Mouse (Mus musculus) megakaryocyte-erythroid progenitor cell, adult 5-6 weeks (primary cell): Measurements from ENCODE around the gene N4bp1. TPM values are rescaled to one million over a fixed set of nuclear protein-coding genes. Genes with fewer than 3 reads are reported as not detected.

Source experiments
- ATAC-seq: replicated peaks from 2 replicates; pipeline ENCODE4 v1.8.0; 2016; ENCODE audit warnings: mild to moderate bottlenecking, inconsistent platforms; ENCODE audit not compliant: severe bottlenecking, poor library complexity, low FRiP score, low TSS enrichment
- total RNA-seq, 2 experiments: library from RNA; stranded (forward) in 1 of 2; stranded (reverse) in 1 of 2; fragments of 200-1000, 215-1000 nt in 1 of 2; fragments of >200 nt in 1 of 2; fragmentation: Nextera tagmentation in 1 of 2; gene quantifications; 2 replicates each; pipeline ENCODE4 v1.2.3; 2014 to 2017

The N4bp1 gene
- 15.9 and 17.0 TPM in 2 replicates for total RNA-seq (2014; fragmentation: Nextera tagmentation)
- total RNA-seq (2017): 11.1 and 14.5 TPM in 2 replicates

GRCm38 (mm10) chr8:86884489-86885463 lies at the start of gene N4bp1:
Gene N4bp1, minus strand, starts transcription at chr8:86885258.
- peak; percentile 92 for ATAC-seq

DNA sequence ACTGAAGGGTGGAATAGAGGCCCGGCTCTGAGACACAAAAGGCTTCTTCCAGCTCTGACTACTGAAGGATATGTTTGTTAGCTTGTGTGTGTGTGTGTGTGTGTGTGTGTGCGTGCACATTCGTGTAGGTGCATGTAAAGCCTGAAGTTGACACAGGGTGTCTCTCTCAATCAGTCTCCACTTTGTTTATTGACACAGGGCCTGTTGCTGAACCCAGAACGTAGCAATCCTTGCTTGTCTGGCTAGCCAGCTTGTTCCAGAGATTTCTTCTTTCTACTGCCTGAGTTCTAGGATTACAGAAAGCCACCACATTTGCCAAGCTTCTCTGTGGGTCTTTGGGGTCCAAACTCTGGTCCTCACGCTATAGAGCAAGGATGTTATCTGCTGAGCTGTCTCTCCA lies 49.8 kb upstream of the N4bp1 start:
- ATAC-seq: no peak

DNA sequence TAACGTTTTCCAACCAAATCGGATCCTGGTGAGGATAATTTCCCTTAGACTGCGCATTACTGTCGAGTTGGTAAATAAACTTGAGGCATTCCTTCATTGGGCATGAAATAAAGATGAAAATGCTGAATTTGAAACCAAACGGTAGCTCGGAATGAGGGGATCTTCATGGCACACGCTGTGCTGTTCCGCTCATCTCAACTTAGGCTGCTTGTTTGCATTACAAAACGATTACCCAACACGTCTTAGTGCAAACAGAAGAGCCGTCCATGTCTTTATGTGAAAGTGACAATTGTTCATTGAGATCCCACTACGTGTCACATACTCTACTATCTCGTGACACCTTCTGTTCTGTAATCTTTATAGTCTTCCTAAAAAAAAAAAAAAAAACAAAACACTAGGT lies 49.3 kb upstream of the N4bp1 start:
- ATAC-seq: no peak

GRCm38 (mm10) chr8:86933898-86934297 lies 48.8 kb upstream of the N4bp1 start:
- ATAC-seq: no peak

DNA sequence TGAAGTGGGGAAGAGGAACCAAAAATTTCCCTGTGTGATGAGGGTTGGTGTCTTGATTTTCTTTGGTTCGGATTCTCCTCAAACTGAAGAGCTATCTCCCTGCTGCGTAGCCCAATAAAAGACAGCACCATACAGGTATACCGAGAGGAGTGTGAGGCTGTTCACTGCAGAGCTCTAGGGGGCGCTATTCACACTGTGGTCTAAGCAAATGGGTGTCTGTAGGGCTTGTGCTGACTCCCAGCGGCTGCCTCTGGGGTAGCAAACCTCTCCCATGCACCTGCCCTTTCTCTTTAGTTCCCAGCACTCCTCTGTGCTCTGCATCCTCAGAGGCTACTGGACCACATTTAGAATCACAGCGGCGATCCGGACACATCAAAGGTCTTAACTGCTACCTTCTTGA lies 41.2 kb upstream of the N4bp1 start:
- no peak for ATAC-seq

DNA sequence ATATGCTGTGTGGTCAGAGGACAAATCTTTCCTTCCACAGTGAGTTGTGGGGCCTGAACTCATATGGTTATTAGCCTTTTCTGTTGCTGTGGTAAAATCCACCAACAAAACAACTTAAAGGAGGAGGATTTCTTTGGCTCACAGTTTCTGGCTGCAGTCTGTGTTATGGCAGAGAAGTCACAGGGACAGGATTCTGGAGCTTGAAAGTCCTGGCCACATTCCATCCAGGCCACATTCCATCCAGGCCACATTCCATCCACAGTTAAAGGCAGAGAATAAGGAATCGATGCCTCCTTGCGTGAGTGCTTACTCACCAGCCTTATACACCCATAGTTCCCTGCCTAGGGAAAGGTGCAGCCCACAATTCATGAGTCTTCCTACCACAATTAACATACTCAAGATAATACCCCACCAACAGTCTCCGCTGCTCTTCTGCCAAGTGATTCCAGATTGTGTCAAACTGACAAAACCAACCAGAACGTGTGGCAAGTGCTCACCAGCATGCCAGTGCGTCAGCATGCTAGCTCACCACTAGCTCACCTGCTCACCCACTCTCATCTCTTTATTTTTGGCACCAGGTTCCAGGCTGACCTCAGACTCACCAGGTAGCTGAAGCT lies 38.3 kb upstream of the N4bp1 start:
- peak; percentile 75 for ATAC-seq

- no peak for ATAC-seq
Measured at GRCm38 (mm10) chr8:86922673-86923072, 37.6 kb upstream of the N4bp1 start.

- no peak for ATAC-seq
Measured at GRCm38 (mm10) chr8:86922141-86922540, 37.1 kb upstream of the N4bp1 start.

GRCm38 (mm10) chr8:86920996-86921395 lies 35.9 kb upstream of the N4bp1 start:
- ATAC-seq: no peak

DNA sequence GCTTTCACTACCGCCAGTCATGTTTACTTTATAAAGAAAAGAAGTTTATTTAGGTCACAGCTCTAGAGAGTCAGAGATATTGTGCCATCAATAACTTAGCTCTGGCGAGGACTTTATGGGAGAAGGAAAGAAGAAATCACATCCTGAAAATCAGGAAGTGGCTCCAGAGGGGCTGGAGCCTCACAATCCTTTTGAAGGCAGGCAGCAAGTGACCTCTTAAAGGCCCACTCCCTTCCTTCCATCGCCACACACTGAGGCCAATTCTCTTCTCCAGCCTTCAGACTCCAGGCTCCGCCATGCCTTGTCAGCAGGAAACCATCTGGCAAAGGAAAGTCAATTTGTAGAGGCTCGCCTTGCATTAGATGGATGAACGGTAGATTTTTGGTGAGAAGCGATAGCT lies 35.4 kb upstream of the N4bp1 start:
- no peak for ATAC-seq

DNA sequence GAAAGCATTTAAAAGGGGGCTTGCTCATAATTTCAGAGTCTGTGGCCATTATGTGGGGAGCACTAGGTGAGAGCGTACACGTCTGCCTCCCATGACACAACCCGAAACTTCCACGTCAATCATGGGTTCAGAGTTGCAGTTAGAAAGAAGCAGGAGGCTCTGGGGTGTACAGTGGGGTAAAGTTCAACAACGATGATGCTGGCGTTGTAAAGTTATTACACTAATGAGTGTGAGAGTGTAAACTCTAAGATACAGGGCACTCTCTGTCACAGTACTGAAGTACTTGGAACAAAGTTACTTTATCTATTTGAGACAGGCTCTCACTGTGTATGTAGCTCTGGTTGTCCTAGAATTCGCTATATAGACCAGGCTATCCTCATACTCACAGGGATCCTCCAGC lies 35.0 kb upstream of the N4bp1 start:
- ATAC-seq: no peak

DNA sequence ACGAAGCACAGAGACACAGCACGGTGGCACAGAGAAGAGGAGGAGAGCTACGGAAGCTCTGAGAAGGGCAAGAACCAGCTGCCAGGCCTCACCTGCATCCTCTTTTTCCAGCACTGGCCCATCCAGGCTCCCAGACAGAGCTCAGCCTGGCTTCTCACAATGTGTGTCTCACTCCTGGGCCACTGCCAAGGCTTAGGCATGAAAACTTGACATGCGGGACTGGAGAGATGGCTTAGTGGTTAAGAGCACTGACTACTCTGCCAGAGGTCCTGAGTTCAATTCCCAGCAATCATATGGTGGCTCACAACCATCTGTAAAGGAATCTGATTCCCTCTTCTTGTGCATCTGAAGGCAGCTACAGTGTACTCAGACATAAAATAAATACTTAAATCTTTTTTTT lies 34.2 kb upstream of the N4bp1 start:
- ATAC-seq: no peak

DNA sequence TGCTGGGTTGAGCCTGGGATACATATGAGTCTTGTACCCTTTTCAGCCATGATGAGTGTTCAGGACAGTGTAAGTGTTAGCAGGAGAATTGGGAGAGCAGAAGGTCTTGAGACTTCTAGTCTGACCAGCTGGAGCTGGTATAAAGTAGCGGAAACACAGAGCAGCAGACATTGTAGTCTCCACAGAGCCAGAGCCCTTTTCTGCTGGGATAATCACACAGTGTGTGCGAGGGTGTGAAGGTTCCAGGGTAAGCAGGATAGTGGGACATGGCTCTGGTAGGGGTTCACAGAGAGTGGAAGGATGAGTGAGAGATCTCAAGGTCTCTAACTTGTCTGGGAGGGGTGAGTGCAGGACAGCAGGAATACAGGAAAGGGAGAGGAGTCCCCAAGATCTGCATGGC lies 33.0 kb upstream of the N4bp1 start:
- no peak for ATAC-seq

DNA sequence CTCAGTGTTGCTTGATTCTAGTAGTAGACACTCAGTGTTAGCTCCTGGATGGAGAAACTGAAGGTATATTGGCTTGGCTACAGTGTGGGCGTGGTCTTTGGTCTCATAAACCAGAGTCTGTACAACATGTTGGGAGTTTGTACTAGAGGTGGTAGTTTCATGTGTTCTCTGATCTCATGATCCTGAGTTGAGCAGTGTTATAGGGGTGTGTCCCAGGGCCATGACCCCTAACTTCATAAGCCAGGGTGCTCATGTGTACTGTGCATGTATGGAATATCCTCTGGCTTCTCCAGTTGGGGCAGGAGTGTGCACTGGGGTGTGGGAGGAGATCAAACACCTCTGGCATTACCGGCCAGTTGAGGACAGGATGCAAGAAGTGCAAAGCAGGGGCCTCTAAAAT lies 32.6 kb upstream of the N4bp1 start:
- ATAC-seq: no peak

- no peak for ATAC-seq
Measured at GRCm38 (mm10) chr8:86916369-86916768, 31.3 kb upstream of the N4bp1 start.

DNA sequence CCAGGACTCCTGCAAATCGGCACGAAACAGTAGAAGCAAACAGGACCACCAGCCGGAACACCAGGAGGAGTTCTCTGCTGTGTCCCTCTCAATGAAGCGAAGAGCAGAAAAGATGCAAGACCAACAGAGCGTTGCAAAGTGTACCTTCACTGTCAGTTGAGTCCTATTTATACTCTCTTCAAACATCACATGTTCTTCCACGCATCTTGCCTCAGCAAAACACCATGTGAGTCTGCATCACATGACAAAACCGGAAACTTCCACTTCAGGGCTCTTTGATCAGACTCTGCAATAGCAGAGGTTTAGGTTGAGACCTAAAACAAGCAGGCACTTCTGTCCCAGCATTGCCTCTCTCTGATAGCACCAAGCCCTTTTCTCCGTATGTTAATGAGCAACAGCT lies 26.1 kb upstream of the N4bp1 start:
- ATAC-seq: no peak

- no peak for ATAC-seq
Measured at GRCm38 (mm10) chr8:86910250-86910649, 25.2 kb upstream of the N4bp1 start.

DNA sequence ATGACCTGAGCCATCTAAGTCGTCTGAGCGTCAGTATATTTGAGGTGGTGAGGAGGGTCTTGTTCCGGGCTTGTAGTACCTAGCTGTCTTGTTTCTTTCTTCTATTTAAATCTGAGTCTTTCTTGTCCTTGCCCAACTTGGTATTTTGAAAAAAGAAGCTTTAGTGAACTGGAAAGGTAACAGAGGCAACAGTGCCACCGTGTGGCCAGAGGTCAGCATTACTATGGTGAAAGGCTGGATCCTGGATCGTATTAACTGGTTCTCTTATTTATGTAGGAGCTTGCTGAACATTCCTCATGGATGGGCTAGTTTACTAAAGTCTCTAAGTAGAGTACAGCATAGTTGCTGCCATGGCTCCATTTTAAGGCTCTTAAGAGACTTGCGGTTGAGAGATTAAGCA lies 23.5 kb upstream of the N4bp1 start:
- ATAC-seq: peak; percentile 76

- no peak for ATAC-seq
Measured at GRCm38 (mm10) chr8:86904911-86905310, 19.9 kb upstream of the N4bp1 start.

DNA sequence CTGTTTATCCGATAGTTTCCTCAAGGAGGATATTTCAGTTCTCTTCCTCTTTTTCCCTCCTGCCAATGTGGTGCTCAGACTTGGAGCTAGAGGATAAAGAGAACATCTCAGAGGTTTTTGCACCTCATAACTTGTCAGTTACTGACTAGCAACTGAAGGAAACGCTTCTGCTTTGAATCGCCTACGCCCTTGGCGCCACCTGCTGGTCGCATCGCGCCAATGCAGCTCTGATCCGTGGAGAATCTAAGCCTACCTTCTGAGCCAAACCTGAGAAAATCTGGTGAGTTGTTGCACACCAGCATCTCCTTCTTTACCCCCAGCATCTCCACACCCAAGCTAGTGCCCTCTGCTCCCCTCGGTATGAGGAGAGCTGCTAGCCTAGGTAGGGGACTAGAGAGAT lies 18.0 kb upstream of the N4bp1 start:
- ATAC-seq: peak; percentile 71; the same call in 1 of the 2 replicates

- no peak for ATAC-seq
Measured at GRCm38 (mm10) chr8:86902656-86903055, 17.6 kb upstream of the N4bp1 start.
